Mouse (Mus musculus): ENCODE measurements around the gene Flad1.
A peak's percentile ranks its signal among the peaks of the same experiment; 100 is the strongest.

Flad1 gene

DNA sequence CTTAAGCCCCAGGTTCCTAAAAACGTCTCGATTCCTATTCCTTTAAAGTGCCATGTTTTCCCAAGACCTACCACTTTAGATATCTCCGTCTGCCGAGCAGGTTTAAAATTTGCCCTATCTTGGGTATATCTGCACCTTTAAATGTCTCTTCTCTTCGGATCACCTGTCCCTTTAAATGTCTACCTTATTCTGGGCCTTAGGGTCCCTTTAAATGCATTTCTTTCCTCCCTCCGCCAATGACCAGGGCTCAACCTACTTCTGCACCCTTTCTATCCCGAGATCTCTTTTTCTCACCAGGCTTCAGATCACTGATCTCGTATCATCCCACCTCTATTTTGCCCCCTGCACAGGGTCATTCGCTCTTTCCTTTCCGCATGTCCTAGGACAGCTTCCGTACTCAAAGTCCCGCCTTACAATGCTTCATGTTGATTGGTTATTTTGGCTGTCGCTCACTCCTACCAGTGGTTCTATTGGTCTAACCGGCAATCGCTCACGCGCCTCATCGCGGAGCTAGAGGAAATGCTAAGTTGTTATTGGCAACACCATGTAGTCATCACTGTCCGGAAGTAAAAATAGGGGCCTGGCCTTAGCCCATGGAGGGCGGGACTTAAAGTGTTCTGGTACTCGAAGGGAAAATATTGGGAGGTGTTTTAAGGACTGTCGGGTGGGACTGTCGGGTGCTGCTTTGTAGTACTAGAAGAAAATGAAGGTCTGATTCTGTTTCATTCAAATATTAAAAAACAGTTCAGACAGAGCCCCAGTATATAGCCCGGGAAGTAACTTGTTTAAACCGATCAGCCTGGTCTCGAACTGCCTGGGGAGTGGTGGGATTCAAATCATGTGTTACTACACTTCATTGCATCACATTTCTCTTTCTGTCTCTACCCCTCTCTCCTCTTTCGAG is at the start of gene Flad1:
Gene Flad1 (minus strand): TSS at position 381 of the 904 bp plus-strand sequence.
- DNase-seq (ENCODE audit: low read depth, low spot score), result peak; percentile 100

GRCm38 (mm10) chr3:89458965-89459807 is 47.5 kb upstream of the Flad1 start:
- peak; percentile 92 for DNase-seq (ENCODE audit: low read depth, low spot score)

- DNase-seq (ENCODE audit: low read depth, low spot score), result peak; percentile 15
These were observed 46.8 kb upstream of the Flad1 start for GRCm38 (mm10) chr3:89458372-89458964.

DNA sequence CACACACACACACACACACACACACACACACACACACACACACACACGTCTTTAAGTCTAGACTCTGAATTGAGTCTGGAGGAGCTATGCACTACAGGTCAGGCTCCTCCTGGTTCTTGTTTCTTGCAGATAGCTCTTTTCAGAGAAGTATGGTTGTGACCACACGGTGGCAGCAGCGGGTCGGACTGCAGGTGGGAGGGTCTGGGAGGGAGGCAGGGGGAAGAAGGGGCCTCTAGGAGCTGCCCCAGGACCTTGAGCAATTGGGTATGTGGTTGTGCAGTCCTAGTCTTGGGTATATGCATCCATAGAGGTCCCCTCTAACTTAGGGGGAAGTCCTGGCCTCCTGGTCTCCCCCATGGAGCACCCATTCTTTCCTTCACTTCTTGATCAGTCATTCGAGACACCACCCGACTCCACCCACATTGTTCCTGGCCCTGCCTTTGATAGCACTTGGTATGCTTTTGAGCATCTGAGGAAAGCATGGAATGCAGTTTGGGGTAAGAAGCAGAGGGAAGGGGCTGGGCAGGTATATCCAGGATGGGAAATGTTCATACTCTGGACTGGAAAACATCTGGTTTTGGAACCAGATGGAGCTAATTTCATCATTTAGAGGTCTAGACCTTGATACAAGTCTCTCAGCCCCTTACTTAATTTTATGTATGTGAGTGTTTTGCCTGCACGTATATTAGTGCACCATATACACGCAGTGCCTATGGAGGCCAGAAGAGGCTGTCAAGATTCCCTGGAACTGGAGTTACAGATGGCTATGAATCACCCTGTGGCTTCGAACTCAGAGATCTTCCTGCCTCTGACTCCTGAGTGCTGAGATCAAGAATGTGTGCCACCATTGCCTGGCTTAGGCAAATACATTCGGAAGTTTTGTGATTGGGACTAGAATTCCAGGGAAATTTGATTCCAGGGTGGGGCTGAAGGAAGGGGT is 45.3 kb upstream of the Flad1 start:
- peak; percentile 62 for DNase-seq (ENCODE audit: low read depth, low spot score)

DNA sequence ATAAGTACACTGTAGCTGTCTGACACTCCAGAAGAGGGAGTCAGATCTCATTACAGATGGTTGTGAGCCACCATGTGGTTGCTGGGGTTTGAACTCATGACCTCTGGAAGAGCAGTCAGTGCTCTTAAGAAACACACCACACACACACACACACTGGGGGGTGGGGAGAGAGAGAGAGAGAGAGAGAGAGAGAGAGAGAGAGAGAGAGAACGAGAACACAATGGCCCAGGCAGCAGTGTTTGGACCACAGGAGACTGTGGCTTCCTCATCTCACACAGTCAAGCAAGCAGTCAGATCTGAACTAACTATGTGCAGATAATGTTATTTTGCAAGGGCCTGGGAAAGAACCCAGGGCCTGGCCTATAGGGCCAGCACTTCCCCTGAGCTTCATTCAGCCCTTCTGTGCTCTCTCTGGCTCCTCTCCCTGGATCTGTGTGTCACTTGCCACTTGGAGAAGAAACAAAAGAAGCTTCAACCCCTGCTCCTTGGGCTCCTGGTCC is 44.2 kb upstream of the Flad1 start:
- no peak for DNase-seq (ENCODE audit: low read depth, low spot score)

DNA sequence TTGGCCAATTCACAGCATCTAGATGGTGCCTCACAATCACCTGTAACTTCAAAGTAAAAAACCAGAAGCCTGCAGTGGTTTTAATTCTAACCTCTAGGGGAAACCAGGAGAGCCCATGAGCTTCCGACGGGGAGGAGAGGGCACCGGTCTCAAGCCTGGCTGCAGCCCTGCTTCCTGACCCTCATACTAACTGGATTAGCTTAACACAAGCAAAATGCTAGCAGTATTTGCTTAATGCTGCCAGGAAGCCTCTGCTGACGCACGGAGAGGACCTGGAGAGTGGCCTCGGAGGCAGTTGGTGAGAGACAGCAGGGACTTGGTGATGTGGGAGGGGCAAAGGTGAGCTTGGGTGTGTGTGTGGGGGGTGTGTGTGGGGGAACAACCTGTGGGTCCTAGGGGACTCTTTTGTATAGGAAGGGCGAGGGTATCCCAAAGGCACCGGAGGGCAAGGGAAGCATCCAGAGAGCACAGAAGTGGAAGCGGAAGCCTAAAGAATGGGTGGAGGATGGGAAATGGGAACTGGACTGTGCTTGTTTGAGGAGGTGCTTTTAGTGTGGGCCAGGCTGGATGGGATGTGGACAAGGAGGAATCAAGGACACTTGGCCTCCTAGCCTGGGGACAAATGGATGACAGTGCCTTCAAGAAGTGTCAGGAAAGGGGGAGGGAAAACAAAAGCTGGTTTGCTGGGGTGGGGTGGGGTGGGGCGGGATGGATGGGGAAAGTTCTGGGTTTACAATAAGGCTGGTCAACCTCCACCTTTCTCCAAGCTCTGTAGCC is 42.9 kb upstream of the Flad1 start, which contains the start of gene Pmvk:
Gene Pmvk (plus strand): TSS at position 141 of the 777 bp plus-strand sequence.
- no peak for DNase-seq (ENCODE audit: low read depth, low spot score)

DNA sequence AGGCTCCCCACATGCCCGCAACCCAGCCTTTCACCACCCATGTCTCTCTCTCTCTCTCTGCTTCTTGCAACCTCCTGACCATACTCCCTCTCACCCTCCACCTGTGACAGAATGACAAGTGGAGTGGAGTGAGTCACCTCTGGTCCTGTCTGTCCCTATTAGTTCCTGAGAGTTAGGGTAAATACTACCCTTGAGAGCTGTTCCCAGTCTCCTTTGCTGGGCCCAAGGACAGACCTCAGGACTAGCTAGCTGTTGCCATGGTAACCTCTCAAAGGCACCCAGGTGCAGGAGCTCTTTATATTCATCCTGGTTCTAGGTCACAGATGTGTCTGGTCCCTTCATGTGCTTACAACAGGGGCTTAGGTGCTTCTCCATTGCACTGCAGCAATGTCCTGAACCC is 40.2 kb upstream of the Flad1 start:
- no peak for DNase-seq (ENCODE audit: low read depth, low spot score)

- DNase-seq (ENCODE audit: low read depth, low spot score), result peak; percentile 57
These were observed 37.9 kb upstream of the Flad1 start for GRCm38 (mm10) chr3:89449541-89449940.

GRCm38 (mm10) chr3:89448720-89449537 is 37.3 kb upstream of the Flad1 start:
- no peak for DNase-seq (ENCODE audit: low read depth, low spot score)

GRCm38 (mm10) chr3:89440691-89441090 is 29.0 kb upstream of the Flad1 start:
- no peak for DNase-seq (ENCODE audit: low read depth, low spot score)

- DNase-seq (ENCODE audit: low read depth, low spot score), result no peak
These were observed 25.6 kb upstream of the Flad1 start for GRCm38 (mm10) chr3:89437269-89437668.

DNA sequence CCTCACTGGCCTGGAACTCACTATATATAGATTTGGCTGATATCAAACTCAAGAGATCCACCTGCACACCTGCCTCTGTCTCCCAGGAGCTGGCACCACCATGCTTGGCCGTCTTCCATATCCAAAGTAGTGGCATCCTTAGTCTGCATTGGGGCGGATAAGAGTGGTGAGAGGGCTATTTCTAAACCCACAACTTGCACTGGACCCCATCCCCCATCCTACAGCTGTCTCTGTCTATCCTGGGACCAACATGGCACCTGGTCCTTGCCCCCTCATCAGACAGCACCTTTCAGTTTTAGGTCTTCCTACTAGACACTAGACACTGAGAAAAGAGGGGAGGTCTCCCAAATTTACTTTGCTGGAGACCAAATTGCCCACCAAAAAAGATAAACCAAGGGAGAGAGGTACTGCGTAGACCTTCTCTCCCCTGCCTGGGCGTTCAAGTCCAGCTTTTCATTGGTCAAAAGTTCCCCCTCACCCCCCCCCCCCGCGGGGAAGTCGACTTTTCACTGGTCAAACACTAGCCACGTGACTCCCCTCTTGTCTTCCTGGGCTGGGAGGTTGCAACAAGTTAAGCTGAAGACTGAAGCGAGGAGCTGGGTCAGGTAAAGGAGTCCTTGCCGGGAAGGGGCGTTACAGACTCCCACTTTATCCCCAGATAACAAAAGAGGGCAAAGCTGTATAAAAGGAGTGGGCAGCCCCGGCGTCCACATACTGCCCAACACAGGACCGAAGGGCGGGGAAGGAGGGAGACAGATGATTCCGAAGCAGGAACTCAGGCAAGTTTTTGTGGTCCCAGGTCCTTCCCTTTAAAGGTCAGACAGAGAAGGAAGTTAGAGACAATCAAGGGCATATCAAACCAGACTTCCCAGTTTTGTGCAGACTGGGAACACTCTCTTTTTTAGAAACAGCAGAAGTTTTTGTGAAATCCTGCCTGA is 24.8 kb upstream of the Flad1 start, which contains the start of gene Pbxip1:
Gene Pbxip1 (plus strand): TSS at position 531 of the 938 bp plus-strand sequence.
- DNase-seq (ENCODE audit: low read depth, low spot score), result peak; percentile 26

DNA sequence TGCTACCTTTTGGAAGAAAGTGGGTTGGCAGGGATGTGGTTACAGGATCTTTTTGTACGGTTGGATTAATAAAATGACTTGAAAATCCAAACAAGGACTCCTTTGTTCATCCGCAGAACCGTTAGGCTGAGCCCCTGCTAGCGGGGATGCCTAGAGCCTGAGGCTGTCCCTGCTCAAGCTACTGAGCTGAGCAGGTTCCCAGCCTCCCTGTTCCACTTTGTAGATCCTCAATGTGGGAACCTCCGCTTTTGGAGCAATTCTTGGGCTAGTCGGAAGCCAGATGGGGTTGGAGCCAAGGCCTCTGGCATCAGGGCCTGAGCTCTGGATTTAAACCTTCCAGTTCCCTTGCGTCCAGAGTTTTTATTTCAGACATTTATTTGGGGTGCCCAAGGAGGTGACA is 23.4 kb upstream of the Flad1 start:
- no peak for DNase-seq (ENCODE audit: low read depth, low spot score)

GRCm38 (mm10) chr3:89434532-89434931 is 22.9 kb upstream of the Flad1 start:
- DNase-seq (ENCODE audit: low read depth, low spot score), result no peak

GRCm38 (mm10) chr3:89432606-89433005 is 20.9 kb upstream of the Flad1 start:
- no peak for DNase-seq (ENCODE audit: low read depth, low spot score)

DNA sequence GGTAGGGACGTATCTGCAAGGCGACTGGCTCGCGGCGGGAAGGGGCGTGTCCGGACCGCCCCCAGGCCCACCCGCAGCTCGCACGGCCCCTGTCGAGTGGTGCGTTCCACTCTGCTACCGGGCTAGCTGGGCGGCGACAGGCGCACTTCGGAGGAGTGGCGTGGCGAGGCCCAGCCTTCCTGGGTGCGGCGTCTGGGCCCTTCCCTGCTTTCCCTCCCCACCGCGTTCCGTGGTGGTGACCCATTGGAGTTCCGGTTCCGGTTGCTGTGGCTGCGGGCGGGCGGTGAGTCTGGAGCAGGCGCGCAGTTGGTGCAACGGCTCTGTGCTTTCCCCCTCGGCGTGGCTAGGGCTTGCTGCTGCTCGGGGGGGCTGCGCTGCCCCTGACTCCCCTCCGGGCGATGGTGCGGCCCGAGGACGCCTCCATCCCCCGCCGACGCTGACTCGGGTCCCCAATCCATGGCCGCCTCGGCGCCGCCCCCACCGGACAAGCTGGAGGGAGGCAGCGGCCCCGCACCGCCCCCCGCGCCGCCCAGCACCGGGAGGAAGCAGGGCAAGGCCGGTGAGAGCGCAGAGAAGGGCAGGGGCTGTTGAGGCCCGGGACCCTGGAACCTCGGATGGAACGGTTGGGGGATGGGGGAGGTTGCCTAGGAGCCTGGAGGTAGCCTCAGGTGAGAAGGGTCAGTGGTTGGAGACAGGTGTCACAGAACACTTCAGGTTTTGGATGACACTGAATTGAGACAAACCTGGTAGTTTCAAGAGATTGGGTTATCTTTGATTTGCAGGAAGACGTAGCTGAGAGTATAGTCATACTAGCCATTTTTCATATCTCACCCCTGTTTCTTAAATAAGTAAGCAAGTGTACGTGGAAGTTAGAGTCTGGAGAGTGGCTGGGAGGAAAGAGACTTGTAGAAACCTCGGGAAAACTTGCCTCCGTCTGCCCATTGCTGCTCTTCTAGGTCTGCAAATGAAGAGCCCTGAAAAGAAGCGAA is 18.8 kb upstream of the Flad1 start, which contains the start of gene Pygo2:
Gene Pygo2 (plus strand): TSS at position 44 of the 989 bp plus-strand sequence.
- peak; percentile 74 for DNase-seq (ENCODE audit: low read depth, low spot score)

Data from c-Kit-negative CD71-positive TER-119-positive erythroid progenitor cells, embryonic 14.5 days (primary cell).